Mouse (Mus musculus) forebrain, embryonic 16.5 days (tissue): Measurements from ENCODE around the gene Abhd12b. TPM values are rescaled to one million over a fixed set of nuclear protein-coding genes. Genes with fewer than 3 reads are reported as not detected.
"Not testable (repeated sequence)": the region's sequence is repeated elsewhere in the genome, so short reads cannot be mapped to it uniquely, and the experiment has no call there.

Experiments used
- ATAC-seq: fragments of 200-750 bp; cut with Nextera tagmentation; 2 replicates; pipeline ENCODE4 v1.8.0; 2017; ENCODE audit warnings: mild to moderate bottlenecking, moderate library complexity
- H3K27ac ChIP-seq: fragments of 300-500 bp; sonication (generic); 2 replicates; pipeline ENCODE4 v1.5.1; 2014; ENCODE audit warnings: low read length, control low read depth
- H3K27me3 ChIP-seq: fragments of 300-500 bp; sonication (generic); replicated peaks from 2 replicates; pipeline ENCODE4 v1.6.1; 2014; ENCODE audit warnings: low read length; ENCODE audit not compliant: control insufficient read depth, insufficient read depth
- H3K36me3 ChIP-seq: fragments of 300-500 bp; sonication (generic); 2 replicates; pipeline ENCODE4 v1.6.1; 2014; ENCODE audit not compliant: control insufficient read depth, insufficient read depth
- H3K4me1 ChIP-seq: fragments of 300-500 bp; sonication (generic); replicated peaks from 2 replicates; pipeline ENCODE4 v1.6.1; 2014; ENCODE audit warnings: low read length; ENCODE audit not compliant: control insufficient read depth, insufficient read depth
- H3K4me2 ChIP-seq: fragments of 300-500 bp; sonication (generic); 2 replicates; pipeline ENCODE4 v1.6.1; 2014; ENCODE audit warnings: mild to moderate bottlenecking, low read length, control low read depth
- H3K4me3 ChIP-seq: fragments of 300-500 bp; sonication (generic); replicated peaks from 2 replicates; pipeline ENCODE4 v1.5.1; 2014; ENCODE audit warnings: mild to moderate bottlenecking, low read length, control low read depth
- H3K9ac ChIP-seq: fragments of 300-500 bp; sonication (generic); replicated peaks from 2 replicates; pipeline ENCODE4 v1.6.1; 2014; ENCODE audit warnings: low read depth, low read length, control low read depth
- H3K9me3 ChIP-seq: fragments of 300-500 bp; sonication (generic); 2 replicates; pipeline ENCODE4 v1.6.1; 2016; ENCODE audit warnings: low read length; ENCODE audit not compliant: control insufficient read depth
- WGBS: fragments of 180-500 bp; shearing (Covaris S2); extraction: QIAGEN DNeasy Blood & Tissue Kit; methylation state at CpG from one replicate; pipeline ENCODE4 v1.1.7; 2014; 5-methylcytosine and 5-hydroxymethylcytosine counted together
- polyA plus RNA-seq: library from polyadenylated mRNA; unstranded; fragments of >200 nt; fragmentation: Nextera tagmentation; extraction: Ambion mirVana; gene quantifications from 2 replicates; pipeline ENCODE4 v1.2.1, GENCODE M21; 2015

The Abhd12b gene
- polyA plus RNA-seq, 1 experiment from 2014 or later = not detected

DNA sequence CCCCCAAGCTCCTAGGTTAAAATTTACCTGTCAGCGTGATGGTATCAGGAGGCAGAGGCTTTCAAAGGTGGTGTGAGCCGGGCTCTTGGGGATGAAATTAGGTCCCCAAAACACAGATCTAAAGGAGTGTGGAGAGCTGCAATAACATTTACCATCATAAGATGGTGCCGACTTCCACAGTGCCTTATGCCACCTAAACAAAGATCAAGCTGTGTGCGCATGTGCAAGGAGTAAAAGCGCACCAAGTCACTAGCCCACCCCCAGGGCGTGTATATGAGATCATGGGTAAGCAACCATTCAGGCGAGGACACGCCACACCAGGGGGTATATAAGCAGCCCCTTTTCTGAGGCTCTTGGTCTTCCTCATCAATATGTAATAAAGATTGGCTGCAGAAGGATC is 29.6 kb downstream of the Abhd12b start:
- ATAC-seq, H3K9me3 ChIP-seq, H3K9ac ChIP-seq, H3K27me3 ChIP-seq, H3K4me3 ChIP-seq, H3K36me3 ChIP-seq, H3K4me2 ChIP-seq, H3K4me1 ChIP-seq, H3K27ac ChIP-seq: not testable (repeated sequence)
- WGBS = 95% methylated on average over 8 of the region's 8 CpGs

GRCm38 (mm10) chr12:70184173-70184783 is 30.3 kb downstream of the Abhd12b start:
- no peak for ATAC-seq
- Histone ChIP-seq H3K27ac (no peak overlapping the region), H3K9me3 (0 out of 2 replicates have a peak, but pooled peaks cover 3% of the 10 kb centered on the region), H3K4me2 (no peak overlapping the region), H3K4me1 (no peaks in the 10 kb centered on the region), H3K27me3 (no peaks in the 10 kb centered on the region), H3K9ac (no peak overlapping the region), H3K36me3 (no peaks in the 10 kb centered on the region), H3K4me3 (peak overlapping the region; percentile 13; the same call in 1 of the 2 replicates)
- WGBS = 77% methylated on average over 22 of the region's 22 CpGs

DNA sequence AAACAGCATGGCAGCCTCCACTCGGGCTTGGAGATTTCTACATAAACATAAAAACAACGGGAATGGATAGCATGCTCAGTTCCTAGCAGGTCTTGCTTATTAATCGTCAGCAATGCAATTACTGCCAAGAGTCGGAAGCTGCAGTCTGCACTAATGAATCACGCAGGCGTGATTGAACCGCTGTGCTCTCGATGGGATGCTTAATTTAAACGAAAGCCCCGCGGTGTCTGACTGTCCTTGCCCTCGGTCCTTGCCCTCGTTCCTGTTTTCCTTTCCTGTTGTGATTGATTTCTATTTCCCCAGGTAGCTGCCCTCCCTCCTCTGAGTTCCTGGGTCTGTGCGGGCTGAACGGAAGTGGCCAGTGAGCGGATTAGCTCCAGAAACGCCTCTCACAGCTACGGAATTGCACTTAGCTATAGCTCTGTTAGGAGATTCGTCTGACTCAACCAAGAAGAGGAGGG is 38.4 kb downstream of the Abhd12b start:
- Histone ChIP-seq H3K27me3 (no peaks in the 10 kb centered on the region), H3K36me3 (no peaks in the 10 kb centered on the region), H3K4me3 (peak overlapping the region; percentile 33), H3K9me3 (no peaks in the 10 kb centered on the region), H3K4me2 (peak overlapping the region; percentile 57), H3K4me1 (0 out of 2 replicates have a peak, but pooled peaks cover 3% of the 10 kb centered on the region), H3K9ac (peak overlapping the region; percentile 19; the same call in 1 of the 2 replicates), H3K27ac (no peak overlapping the region)
- peak; percentile 66 for ATAC-seq
- 12% methylated on average over 19 of the region's 19 CpGs for WGBS

DNA sequence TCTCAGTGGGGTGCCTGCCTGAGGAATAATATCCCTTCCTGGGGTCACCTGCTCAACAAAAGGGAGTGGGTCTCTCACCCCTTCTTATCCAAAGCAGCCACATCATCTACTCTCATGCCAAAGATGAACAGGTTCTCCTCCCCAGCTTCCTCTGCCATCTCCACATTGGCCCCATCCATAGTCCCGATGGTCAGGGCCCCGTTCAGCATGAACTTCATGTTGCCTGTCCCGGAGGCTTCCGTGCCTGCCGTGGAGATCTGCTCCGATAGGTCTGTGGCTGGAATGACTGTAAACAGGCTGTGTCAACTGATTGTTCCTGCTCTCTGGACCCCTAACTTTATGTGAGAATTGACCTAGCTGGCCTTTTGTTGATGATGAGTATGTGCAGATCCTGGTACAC is 41.5 kb downstream of the Abhd12b start:
- Histone ChIP-seq H3K4me3 (no peak overlapping the region), H3K9me3 (no peaks in the 10 kb centered on the region), H3K4me1 (0 out of 2 replicates have a peak, but pooled peaks cover 3% of the 10 kb centered on the region), H3K36me3 (no peaks in the 10 kb centered on the region), H3K27me3 (no peaks in the 10 kb centered on the region), H3K4me2 (no peak overlapping the region), H3K27ac (no peak overlapping the region), H3K9ac (no peak overlapping the region)
- ATAC-seq = no peak
- 96% methylated on average over 6 of the region's 6 CpGs for WGBS

- H3K27ac ChIP-seq = no peak overlapping the region
- H3K4me1 ChIP-seq = 0 out of 2 replicates have a peak, but pooled peaks cover 3% of the 10 kb centered on the region
- no peak overlapping the region for H3K9ac ChIP-seq
- no peak for ATAC-seq
- no peaks in the 10 kb centered on the region for H3K27me3 ChIP-seq
- 57% methylated on average over 5 of the region's 5 CpGs for WGBS
- no peaks in the 10 kb centered on the region for H3K36me3 ChIP-seq
- H3K4me2 ChIP-seq = no peak overlapping the region
- no peak overlapping the region for H3K4me3 ChIP-seq
- H3K9me3 ChIP-seq = no peaks in the 10 kb centered on the region
These were observed 42.4 kb downstream of the Abhd12b start for GRCm38 (mm10) chr12:70196341-70196740.

- 74% methylated on average over 5 of the region's 5 CpGs for WGBS
- no peak overlapping the region for H3K4me2 ChIP-seq
- H3K9me3 ChIP-seq = no peaks in the 10 kb centered on the region
- no peak overlapping the region for H3K9ac ChIP-seq
- no peak overlapping the region for H3K4me3 ChIP-seq
- no peak overlapping the region for H3K27ac ChIP-seq
- no peak for ATAC-seq
- no peaks in the 10 kb centered on the region for H3K4me1 ChIP-seq
- H3K27me3 ChIP-seq = no peaks in the 10 kb centered on the region
- H3K36me3 ChIP-seq = no peaks in the 10 kb centered on the region
These were observed 48.1 kb downstream of the Abhd12b start for GRCm38 (mm10) chr12:70201926-70202529.

GRCm38 (mm10) chr12:70204433-70204832 is 50.5 kb downstream of the Abhd12b start:
- H3K4me2 ChIP-seq = no peak overlapping the region
- WGBS = 80% methylated on average over 8 of the region's 8 CpGs

GRCm38 (mm10) chr12:70208214-70208613 is 54.3 kb downstream of the Abhd12b start:
- ATAC-seq = no peak

More at GRCm38 (mm10) chr12:70204433-70204832, 50.5 kb downstream of the Abhd12b start:
- no peaks in the 10 kb centered on the region for H3K36me3 ChIP-seq
- no peaks in the 10 kb centered on the region for H3K9me3 ChIP-seq
- H3K27ac ChIP-seq = no peak overlapping the region
- no peak overlapping the region for H3K4me3 ChIP-seq
- no peak for ATAC-seq
- H3K4me1 ChIP-seq = no peaks in the 10 kb centered on the region
- H3K27me3 ChIP-seq = no peaks in the 10 kb centered on the region
- H3K9ac ChIP-seq = no peak overlapping the region

DNA sequence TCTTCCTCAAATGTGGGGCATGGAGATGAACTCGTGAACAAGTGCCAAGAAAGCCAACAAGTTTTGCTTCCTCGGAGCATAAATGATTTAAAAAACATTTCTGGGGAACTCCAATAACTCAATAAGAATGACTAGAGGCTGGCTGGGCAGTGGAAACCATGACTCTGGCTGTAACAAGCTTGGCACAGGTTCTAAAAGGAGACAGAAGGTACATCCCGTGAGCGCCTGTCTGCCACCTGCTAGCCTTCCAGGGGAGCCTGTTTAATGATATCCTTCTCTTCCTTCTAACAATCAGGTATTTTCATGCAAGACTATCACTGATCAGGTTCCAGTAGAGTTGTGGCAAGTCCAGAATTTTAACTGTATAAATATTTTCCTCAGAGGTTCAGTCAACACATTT is 58.6 kb downstream of the Abhd12b start:
- Histone ChIP-seq H3K36me3 (no peaks in the 10 kb centered on the region), H3K4me1 (peaks cover 4% of the 10 kb centered on the region), H3K9ac (no peak overlapping the region), H3K4me3 (no peak overlapping the region), H3K27ac (no peak overlapping the region), H3K9me3 (no peaks in the 10 kb centered on the region), H3K27me3 (no peaks in the 10 kb centered on the region), H3K4me2 (no peak overlapping the region)
- ATAC-seq = no peak
- 56% methylated on average over 4 of the region's 4 CpGs for WGBS

More at GRCm38 (mm10) chr12:70208214-70208613, 54.3 kb downstream of the Abhd12b start:
- Histone ChIP-seq H3K4me1 (no peaks in the 10 kb centered on the region), H3K27me3 (no peaks in the 10 kb centered on the region), H3K4me3 (no peak overlapping the region), H3K27ac (no peak overlapping the region), H3K9ac (no peak overlapping the region), H3K9me3 (no peaks in the 10 kb centered on the region), H3K36me3 (no peaks in the 10 kb centered on the region), H3K4me2 (no peak overlapping the region)
- 68% methylated on average over 5 of the region's 5 CpGs for WGBS
